Mouse (Mus musculus) C2C12 (cell line): Measurements from ENCODE around the gene Dnajb4. TPM values are rescaled to one million over a fixed set of nuclear protein-coding genes. Genes with fewer than 3 reads are reported as not detected.
"Not testable (repeated sequence)": the region's sequence is repeated elsewhere in the genome, so short reads cannot be mapped to it uniquely, and the experiment has no call there.

Experiments
- H3K27me3 ChIP-seq: one replicate; pipeline ENCODE4 v1.6.1; 2011; ENCODE audit not compliant: control insufficient read depth, insufficient read depth, insufficient read length
- H3K36me3 ChIP-seq: one replicate; pipeline ENCODE4 v1.6.1; 2011; ENCODE audit not compliant: control insufficient read depth, insufficient read depth
- H3K4me3 ChIP-seq: one replicate; pipeline ENCODE4 v1.5.1; 2011; ENCODE audit warnings: mild to moderate bottlenecking, control low read depth; ENCODE audit not compliant: poor library complexity, insufficient read depth, severe bottlenecking
- H3K79me2 ChIP-seq: one replicate; pipeline ENCODE4 v1.6.1; 2011; ENCODE audit not compliant: control insufficient read depth, insufficient read depth
- H3K79me3 ChIP-seq: one replicate; pipeline ENCODE4 v1.6.1; 2011; ENCODE audit warnings: low read depth, control low read depth
- H3ac ChIP-seq: one replicate; pipeline ENCODE3; 2011; ENCODE audit warnings: low read depth; ENCODE audit not compliant: control insufficient read depth, insufficient read length
- CEBPB ChIP-seq: IDR thresholded peaks from one replicate; pipeline ENCODE4 v1.6.1; 2011; ENCODE audit warnings: low read depth, mild to moderate bottlenecking, control low read depth, moderate library complexity
- CTCF ChIP-seq: IDR thresholded peaks from one replicate; pipeline ENCODE4 v1.5.1; 2011; ENCODE audit not compliant: control insufficient read depth, insufficient read depth, insufficient read length
- FOSL1 ChIP-seq: IDR thresholded peaks from one replicate; pipeline ENCODE4 v1.8.0; 2011; ENCODE audit warnings: mild to moderate bottlenecking, low read length; ENCODE audit not compliant: poor library complexity, insufficient read depth, severe bottlenecking
- MAX ChIP-seq: IDR thresholded peaks from one replicate; pipeline ENCODE4 v1.6.1; 2011; ENCODE audit warnings: mild to moderate bottlenecking, control low read depth
- MYOD1 ChIP-seq: IDR thresholded peaks from one replicate; pipeline ENCODE4 v1.6.1; 2011; ENCODE audit warnings: low read depth; ENCODE audit not compliant: control insufficient read depth, insufficient read length
- MYOG ChIP-seq: IDR thresholded peaks from one replicate; pipeline ENCODE4 v1.6.1; 2011; ENCODE audit not compliant: control insufficient read depth, insufficient read length; ENCODE audit errors: extremely low read depth
- USF1 ChIP-seq: IDR thresholded peaks from one replicate; pipeline ENCODE4 v1.6.1; 2011; ENCODE audit warnings: low read depth, mild to moderate bottlenecking, control low read depth, moderate library complexity
- polyA plus RNA-seq: library from polyadenylated mRNA; unstranded; fragments of >200 nt; fragmentation: generic; extraction: Trizol; gene quantifications from one replicate; pipeline ENCODE4 v1.2.1, GENCODE M21; 2012; ENCODE audit warnings: missing spikeins

Gene Dnajb4
- polyA plus RNA-seq, 1 experiment: 11.7 TPM

- Histone ChIP-seq H3K36me3 (no peaks in the 10 kb centered on the region), H3K27me3 (no peaks in the 10 kb centered on the region), H3K79me3 (no peaks in the 10 kb centered on the region), H3K79me2 (no peaks in the 10 kb centered on the region), H3K4me3 (no peak overlapping the region), H3ac (no peak overlapping the region)
- no peak for TF ChIP-seq MYOD1
- no peak for TF ChIP-seq USF1
- TF ChIP-seq FOSL1: no peak
- no peak for TF ChIP-seq MYOG
- TF ChIP-seq CEBPB: no peak
- TF ChIP-seq CTCF: no peak
- no peak for TF ChIP-seq MAX
Measured at GRCm38 (mm10) chr3:152147085-152147831, 62.8 kb downstream of the Dnajb4 start.

- Histone ChIP-seq H3K27me3 (no peaks in the 10 kb centered on the region), H3K79me3 (no peaks in the 10 kb centered on the region), H3K79me2 (no peaks in the 10 kb centered on the region), H3ac (no peak overlapping the region), H3K4me3 (no peak overlapping the region), H3K36me3 (no peaks in the 10 kb centered on the region)
- TF ChIP-seq USF1 (no peak), MAX (no peak)
Measured at GRCm38 (mm10) chr3:152145186-152145585, 64.9 kb downstream of the Dnajb4 start.

- Histone ChIP-seq H3K27me3 (no peaks in the 10 kb centered on the region), H3K79me3 (no peaks in the 10 kb centered on the region), H3K4me3 (no peak overlapping the region), H3K36me3 (no peaks in the 10 kb centered on the region), H3ac (no peak overlapping the region), H3K79me2 (no peaks in the 10 kb centered on the region)
- TF ChIP-seq CEBPB: peak; percentile 11
- peak; percentile 77 for TF ChIP-seq FOSL1
- TF ChIP-seq MYOG: no peak
- TF ChIP-seq MYOD1: no peak
Measured at GRCm38 (mm10) chr3:152142989-152143695, 67.0 kb downstream of the Dnajb4 start.

- Histone ChIP-seq H3K27me3 (no peaks in the 10 kb centered on the region), H3K36me3 (no peaks in the 10 kb centered on the region), H3ac (no peak overlapping the region), H3K79me2 (no peaks in the 10 kb centered on the region), H3K79me3 (no peaks in the 10 kb centered on the region), H3K4me3 (no peak overlapping the region)
- TF ChIP-seq CTCF (no peak), FOSL1 (peak; percentile 5), MYOG (no peak)
Measured at GRCm38 (mm10) chr3:152142146-152142545, 68.0 kb downstream of the Dnajb4 start.

GRCm38 (mm10) chr3:152139308-152139707 is 70.8 kb downstream of the Dnajb4 start:
- H3K79me2 ChIP-seq, H3K4me3 ChIP-seq, H3K36me3 ChIP-seq, H3K27me3 ChIP-seq, H3K79me3 ChIP-seq, H3ac ChIP-seq: not testable (repeated sequence)

GRCm38 (mm10) chr3:152136106-152136505 is 74.0 kb downstream of the Dnajb4 start:
- not testable (repeated sequence) for H3K27me3 ChIP-seq, H3K4me3 ChIP-seq, H3K79me3 ChIP-seq, H3ac ChIP-seq, H3K36me3 ChIP-seq, H3K79me2 ChIP-seq

- H3K79me3 ChIP-seq: no peaks in the 10 kb centered on the region
- no peaks in the 10 kb centered on the region for H3K36me3 ChIP-seq
- no peaks in the 10 kb centered on the region for H3K27me3 ChIP-seq
- no peak overlapping the region for H3K4me3 ChIP-seq
- no peak for TF ChIP-seq CTCF
- H3ac ChIP-seq: no peak overlapping the region
- H3K79me2 ChIP-seq: no peaks in the 10 kb centered on the region
Measured at GRCm38 (mm10) chr3:152133621-152134020, 76.5 kb downstream of the Dnajb4 start.
